Mouse (Mus musculus) right cerebral cortex, postnatal 25 days (tissue): Measurements from ENCODE around the gene Il1rl1.

Source experiments
- DNase-seq: peaks from one replicate; pipeline ENCODE4 v3.0.0; 2022

Il1rl1 gene

DNA sequence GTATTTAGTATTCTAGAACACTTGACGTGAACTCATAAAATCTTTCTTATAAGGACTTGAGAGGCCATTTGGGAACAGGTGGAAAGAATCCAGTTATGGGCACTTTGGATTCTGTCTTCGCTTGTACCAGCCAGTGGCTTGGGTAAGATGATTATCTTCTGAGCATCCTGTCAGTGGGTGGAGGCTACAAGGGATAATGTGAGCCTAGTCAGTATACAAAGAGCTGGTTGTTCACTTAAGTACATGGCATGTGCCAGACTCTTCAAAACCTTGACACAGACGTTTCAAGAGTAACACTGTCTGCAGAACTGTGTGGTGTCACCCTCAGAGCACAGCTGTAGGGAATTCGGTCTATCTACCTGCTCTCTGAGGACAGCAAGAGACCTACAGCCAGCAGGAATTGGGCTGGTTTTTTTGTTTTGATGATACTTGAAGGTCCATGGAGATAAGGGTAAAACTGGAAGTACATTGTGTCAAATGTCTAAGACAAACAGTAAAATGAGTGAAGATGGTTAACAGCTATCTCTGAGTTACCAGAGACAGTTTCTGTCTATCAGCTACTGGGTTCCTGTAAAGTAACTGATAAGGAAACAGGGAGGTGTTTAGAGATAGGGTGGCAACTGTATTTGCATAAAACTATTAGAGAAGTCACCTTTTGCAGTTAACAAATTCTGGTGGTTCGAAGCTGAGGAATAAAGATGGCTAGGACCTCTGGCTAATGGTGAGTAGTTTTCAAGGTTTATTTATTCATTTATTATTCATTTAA, at the start of gene Il1rl1:
Gene Il1rl1, plus strand, starts transcription at position 661 of the 766 bp plus-strand sequence.
- DNase-seq: no peak

DNA sequence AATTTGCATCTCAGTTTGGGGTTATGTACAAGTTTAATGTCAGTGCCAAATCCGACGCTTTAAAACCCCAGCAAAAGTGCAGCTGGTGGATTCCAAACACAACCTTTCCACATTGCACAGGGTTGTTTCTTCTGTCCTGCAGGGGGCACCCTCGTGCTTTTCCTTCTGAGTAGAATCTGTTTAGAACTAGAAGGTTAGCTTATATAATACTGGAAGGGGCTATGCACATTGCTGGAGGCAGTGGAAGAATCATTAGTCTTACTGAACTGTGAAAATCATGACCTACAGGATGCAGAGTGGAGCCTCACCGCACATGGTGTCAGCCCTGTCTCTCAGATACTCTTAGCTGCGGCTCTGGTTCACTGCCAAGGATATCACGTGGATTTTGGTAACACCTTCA, 49.3 kb upstream of the Il1rl1 start:
- DNase-seq: peak; percentile 67

DNA sequence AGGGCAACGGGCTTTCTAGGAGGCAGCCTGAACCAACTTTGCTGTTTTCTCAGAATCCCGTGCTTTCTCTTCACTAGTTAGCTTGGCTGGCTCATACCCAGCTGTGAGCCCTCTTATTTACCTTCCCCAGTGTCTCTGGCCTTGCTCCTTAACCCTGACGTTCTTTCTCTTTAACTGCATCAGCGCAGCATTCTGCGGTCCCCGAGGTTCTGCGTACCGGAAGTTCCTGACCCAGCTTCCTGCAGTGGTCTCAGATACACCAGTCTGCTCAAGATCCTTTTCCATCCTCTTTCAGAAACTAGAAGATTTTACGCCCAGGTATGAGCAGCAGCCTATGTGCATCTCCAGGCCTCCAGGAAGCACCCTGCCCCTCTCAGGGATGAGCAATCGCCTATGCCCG, 48.4 kb upstream of the Il1rl1 start:
- no peak for DNase-seq

DNA sequence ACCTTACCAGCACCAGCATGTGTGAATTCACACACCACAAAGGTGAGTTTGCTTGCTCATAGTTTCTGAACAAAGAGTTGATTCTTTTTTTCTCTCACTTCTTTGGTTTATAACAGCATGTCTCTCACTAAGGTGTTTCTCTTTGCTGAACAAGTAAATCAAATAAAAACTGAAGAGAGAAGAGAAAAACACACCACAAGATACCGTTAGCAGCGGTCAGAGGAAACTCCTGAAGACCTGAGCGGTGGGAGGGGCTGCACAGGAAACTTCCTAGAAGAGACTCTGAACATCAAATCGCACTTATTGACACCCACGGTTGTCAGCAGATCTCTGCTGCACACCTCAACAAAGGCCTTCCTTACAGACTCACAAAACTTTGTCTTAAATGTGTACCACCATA, 46.5 kb upstream of the Il1rl1 start:
- DNase-seq: no peak

DNA sequence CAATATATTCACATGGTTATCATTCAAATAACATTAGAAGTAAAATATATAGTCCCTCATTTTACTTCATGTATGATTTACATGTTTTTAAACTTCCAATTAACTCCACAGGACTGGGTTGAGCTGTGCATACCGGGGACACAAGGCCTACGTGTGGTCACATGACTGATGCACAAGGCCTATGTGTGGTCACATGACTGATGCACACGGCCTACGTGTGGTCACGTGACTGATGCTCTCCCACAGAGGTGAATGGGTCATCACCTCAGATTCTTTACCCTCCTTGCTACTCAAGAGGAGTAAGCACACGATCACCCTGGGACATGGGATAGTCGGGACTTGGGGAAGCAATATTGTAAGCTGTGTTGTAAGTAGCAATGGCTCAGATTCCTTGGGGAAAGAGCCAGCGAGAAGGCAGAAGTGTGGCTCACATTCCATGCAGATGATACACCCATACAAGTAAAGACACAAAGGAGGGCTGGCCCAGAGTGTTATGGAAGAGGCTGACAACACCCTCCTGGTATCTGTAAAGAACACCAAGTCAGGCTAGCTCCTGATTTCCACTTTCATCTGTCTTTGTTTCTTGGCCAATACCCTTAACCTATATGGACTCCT, 44.3 kb upstream of the Il1rl1 start:
- no peak for DNase-seq

DNA sequence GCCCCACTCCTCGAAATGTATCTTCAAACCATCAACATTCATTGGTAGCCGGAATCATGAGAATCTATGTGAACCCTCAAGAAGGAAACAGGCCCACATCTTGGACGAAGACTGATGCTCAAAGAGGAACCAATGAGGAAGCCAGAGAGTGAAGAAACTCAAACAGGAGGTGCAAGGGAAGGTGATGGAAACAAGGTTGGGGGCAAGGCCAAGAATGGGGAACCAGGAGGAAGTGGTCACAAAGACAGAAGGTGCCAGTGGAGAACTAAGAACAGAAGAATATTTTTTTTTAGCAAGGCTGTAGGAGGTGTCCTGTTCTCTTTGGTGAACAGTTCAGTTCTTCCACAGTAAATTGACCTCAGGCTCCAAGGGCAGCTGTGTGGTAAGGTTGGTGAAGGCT, 38.0 kb upstream of the Il1rl1 start:
- DNase-seq: no peak

DNA sequence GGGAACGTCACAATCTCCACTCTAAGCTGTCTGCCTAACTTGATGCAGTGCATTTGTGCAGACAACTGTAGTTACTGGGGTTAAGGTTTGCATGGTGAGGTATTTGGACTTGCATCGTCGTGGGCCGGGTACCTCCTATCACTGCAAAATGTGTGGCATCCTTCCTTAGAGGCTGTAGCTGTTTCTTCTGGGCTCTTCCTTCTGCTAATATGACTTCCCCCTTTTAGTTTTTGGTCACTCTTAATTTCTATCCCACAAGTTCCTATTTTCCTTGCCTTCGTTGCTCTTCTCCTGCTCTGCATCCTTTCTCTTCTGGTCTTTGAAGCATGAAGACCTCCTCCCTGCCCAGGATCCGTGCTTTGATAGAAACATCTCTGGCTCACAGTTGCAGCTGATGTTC, 36.8 kb upstream of the Il1rl1 start:
- no peak for DNase-seq

DNA sequence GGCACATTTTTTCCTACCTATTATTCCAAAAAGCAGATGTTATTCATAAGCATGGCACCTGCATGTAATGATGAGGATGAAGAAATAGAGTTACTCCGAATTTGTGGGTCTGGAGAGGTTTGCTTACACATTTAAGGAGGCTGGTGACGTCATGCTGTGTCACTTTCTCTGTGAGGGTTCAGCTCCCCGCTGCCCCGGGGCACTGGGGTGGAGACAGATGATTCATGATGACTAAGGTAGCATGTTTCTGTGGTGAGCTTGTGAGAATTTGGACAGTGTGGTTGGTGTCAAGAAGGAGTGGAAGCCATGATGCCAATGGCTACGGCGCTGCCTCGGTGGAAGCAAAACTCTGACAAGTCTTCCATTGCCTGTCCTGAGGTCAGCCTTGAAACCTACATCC, 36.2 kb upstream of the Il1rl1 start:
- DNase-seq: no peak

DNA sequence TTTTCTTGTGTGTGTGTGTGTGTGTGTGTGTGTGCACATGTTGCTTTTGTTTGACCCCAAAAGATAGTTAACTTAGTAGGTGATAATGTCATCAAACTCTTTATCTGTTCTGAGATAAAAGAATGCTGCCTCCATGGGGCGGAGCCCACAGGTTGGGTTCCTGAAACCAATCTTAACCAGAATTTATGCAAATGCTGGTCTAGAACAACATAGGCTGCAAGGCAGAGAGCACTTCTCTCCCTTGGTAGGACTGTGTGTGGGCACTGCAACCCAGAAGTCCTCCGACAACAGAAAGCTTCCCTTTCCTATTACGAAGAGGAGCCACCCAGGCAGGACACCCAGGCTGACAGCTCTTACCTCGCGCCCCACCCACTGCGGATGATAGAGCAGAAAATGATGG, 29.7 kb upstream of the Il1rl1 start:
- DNase-seq: no peak

DNA sequence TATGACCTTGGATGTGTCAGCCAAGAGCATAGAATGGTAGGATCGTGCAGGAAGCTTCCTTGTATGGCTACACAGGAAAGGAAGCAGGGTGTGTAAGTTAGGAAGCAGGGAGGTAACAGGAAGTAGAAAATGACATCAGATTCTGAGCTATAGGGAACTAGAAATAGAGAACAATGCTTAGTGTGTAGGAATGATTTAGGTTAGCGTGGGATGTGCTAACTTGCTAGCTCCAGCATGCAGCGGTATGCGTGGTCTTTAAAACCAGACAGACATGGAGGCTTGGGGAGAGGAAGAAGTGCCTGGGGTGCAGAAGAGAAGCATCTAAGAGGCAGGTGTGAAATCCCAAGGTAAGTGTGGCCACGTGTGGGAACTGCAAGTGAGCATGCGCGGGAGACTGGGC, 24.7 kb upstream of the Il1rl1 start:
- DNase-seq: no peak

DNA sequence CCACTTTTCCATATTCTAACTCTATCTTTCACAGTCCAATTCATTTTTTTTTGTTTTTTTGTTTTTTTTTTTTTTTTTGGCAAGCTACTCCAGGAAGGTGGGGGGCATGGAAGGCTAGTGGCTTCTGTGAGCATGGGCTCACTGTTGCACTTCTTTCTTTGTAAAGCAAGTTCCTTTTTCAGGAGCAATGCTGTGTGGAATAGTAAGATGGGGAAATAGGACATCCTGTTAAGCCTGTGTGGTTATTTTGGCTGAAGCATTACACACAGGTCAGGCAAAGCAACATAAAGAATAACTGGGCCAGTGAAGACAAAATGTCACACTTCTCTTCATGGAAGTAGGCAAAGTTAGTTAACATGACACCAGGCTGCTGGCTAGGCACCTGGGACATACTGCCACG, 19.5 kb upstream of the Il1rl1 start:
- DNase-seq: no peak

DNA sequence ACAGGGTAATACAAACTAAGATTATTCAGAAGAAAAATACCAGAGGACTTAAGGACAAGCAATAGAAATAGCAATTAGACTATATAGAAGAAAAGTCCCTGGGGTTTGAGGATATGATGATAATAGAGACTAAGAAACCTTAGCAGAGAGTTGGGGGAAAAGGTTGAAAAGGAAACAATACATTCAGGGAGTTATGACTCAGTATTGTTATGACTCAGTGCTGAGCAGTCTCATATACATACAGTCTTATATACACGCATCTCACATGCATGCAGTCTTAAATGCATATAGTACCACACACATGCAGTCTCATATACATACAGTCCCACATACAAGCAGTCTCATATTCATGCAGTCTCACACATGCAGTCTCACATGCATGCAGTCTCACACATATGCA, 16.3 kb upstream of the Il1rl1 start:
- DNase-seq: no peak

DNA sequence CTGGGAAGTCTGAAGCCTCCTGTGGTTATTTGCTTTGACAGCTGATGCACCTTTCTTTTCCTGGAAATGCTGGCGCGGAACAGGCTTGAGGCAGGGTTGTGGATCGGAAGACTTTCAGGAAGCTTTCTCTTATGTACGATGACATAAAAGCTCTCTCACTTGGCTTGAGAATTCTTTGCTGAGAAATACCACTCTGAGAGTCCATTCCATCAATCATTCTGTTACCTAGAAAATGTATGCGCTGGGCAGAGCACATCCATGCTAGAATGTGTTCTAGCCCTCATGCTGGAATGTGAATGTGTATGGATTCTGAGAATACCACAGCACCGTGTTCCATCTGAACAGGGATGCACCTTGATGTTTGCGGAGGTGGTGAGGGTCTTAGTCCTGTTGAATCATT, 15.1 kb upstream of the Il1rl1 start:
- DNase-seq: no peak

DNA sequence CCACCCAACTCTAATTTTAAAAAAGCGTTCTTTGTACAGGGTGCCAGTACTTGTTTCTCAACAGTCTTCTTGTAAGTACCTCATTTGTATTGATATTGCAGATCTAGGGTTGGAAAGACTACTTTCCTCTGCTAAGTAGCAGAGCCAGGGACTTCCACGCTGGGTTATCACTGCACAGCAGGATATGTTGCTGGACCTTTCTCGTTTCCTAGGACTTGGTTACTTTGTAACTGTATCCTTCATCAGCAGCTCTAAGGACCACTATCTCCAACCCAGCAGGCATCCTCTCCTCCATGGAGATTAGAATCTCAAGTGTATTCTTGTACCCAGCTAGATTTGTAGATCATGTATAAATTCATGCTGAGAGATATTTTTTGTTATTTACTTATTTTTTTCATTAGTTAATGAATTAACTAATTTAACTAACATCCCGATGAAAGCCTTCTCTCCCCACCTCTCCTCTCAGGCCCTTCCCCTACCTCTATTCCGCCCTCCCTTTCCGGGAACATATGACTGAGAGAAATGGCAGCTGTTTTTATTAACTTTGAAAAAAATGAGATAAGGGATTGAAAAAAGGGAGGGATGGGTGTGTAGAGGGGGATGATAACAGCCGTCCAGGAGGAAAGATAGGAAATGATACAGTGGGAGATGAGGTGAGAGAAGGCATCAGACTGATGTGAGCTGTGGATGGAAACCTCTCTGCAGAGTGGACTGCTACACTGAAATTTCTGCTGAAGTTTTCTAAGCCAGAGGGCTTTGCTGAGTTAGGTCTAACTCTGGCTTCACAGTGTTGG, 14.3 kb upstream of the Il1rl1 start:
- no peak for DNase-seq

DNA sequence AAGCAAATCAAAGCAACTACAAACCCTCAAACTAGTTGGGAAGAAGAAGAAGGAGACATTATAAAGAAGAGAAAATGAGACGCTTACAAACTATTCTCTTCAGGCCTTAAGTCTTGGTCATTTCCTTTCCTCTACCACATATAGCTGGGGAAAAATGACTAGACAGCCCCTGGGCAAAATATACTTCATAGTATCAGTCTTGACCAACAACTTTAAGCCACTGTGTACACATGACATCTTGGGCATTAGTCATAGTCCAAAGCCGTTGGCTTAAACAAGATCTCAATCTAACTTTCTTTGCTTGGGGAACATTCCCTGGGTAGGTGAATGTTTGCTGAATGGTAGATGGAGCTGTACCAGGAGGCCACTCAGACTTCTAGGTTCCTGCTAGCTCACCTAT, 12.3 kb upstream of the Il1rl1 start:
- DNase-seq: no peak

DNA sequence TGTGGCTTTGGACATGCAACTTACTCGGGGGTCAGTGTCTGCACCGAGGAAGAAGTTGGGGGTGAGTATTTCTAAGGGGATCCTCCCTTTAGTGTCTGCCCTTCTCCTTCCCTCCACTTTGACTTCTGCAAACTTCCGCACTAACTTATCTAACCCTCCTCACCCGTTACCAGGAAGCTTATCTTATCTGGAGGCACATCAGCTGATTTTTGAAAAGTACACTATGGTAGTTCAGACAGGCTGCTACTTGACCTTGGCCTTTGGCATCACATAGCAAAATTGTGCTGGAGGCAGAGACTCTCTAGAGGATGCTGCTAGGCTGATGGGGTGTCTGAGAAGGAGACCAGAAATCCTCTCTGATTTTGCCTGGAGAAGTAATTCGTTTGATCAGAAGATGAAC, 10.9 kb upstream of the Il1rl1 start:
- DNase-seq: no peak

DNA sequence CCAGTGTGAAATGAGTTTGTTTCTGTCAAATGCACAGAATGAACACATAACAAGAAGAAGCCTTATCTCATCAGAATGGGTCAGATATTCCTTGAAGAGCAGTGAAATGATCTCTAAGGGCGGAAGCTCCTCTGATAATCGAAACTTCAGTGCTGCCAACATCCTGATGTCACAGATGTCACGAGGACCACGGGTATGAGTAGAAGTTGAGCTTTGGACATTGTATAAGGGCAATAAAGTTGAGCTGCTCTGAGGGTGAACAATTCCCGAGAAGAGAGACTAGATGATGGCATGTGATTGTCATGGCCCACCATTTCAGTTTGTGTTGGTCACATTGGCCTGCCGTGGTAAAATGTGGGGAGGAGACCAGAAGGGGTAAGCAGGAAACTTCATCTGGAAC, 5.5 kb upstream of the Il1rl1 start:
- DNase-seq: no peak

DNA sequence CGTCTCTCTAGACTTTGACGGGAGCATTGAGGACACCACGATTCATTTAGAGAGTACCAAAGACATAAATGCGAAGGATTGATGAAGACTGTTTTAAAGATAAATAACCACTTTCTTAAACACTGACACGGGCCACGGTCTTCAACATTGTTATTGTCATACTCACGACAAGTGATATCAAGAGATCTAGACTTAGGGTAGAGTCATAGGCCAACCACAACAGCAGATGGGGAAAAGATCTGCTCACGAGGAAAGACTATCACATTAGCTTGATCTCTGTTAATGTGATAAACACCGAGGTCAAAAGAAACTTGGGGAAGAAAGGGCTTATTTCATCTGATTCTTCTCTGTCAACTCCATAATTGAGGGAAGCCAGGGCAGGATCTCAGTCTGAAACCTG, 2.1 kb upstream of the Il1rl1 start:
- DNase-seq: no peak

DNA sequence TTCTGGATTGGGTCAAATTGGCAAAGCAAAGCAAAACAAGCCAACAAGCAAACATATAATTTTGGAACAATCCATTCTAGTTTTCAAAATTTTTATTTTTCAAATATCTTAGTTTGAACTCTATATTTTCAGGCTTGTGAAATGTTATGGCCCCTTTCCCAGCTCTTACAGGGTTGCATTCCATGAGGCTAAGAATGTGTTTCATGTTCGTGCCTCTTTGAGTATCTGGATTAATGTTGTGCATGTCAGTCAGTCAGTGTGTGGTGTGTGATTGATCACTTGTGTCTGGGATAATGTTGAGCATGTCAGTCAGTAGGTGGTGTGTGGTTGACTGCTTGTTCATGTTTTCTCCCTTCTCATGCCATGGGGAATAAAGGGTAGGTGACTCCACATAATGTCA, 1.5 kb upstream of the Il1rl1 start:
- no peak for DNase-seq

DNA sequence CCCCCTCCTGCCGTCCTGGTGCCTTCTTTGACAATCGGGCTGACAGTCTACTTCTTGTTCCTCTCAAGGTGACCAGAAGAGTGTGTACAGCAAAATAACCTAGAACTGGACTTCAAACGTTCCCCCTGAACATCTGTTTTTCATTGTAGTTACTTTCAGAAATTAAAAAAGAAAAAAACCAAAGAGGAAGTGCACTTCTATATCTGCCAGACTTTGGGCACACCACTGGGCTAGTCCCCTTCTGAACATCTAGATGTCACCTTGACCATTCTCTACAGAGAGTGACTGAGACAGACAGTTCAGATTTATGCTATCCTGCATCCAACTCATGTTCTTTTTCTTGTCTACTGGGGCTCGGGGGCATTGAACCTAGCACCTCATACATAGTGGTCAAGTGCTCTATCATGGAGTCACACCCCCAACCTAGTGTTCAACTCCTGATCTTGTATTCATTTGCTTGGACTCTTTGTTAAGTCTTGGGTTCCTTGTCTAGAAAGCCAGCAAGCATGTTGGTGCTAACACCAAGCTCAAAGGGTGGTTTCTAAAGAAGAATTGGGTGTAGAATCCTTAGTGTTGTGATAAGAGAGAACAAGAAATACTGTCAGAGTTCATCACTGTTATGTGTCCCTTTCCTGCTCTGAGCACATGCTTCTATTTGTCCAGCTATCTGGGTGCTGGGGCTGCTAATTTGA, 919 bp downstream of the Il1rl1 start:
- no peak for DNase-seq

DNA sequence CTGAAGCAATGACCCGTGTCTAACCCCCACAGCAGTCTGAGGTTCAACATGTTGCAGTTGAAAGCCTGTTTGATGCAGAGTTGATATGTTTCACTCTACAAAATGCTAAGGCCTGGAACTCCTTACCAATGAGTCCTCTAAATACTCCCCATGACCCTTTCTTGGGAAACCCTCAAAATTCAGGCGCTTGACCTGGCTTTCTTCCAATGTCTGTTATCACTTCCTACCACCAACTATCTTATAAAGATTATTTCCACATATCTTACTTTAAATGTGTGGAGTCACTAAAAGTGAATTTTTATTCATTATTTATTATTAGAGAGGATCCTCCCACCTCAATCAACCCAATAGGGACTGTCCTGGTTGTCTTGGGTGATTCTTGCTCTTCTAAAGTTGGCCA, 2.8 kb downstream of the Il1rl1 start:
- no peak for DNase-seq

DNA sequence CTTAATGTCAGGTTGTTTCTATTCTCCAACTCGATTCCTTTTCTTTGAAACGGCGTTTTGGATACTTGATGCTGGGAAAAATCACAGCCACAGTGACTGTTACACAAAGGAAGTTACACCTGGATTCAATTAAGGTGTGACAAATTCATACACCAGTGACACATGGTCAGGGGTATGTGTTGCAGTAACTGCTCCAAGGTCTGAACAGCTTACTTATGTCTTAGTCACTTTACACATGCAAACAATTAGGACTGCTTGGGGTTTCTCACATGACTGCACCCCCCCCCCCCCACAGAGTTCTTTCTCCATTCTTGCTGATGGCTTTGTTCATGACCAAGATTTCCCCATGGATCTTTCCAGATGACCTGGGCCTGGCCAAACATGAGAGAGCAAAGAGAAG, 6.6 kb downstream of the Il1rl1 start:
- no peak for DNase-seq

DNA sequence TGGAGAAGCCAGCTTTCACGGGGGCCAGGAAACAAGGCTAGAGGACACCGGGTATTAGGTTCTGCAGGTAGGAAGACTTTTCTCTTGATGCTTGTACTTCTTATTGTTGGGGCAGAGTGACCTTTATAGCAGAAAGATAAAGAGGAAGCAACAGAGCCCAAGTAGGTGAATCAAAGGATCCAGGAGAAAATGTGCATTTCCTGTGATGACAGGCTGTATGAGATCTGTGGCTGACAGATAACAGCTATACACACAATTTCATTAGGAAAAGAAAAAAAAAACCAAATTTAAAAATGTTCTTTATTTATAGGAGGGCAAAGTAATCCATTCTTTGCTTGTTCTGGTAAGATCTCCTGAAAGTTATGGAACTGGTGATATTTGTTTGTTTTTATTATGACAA, 8.0 kb downstream of the Il1rl1 start:
- no peak for DNase-seq

DNA sequence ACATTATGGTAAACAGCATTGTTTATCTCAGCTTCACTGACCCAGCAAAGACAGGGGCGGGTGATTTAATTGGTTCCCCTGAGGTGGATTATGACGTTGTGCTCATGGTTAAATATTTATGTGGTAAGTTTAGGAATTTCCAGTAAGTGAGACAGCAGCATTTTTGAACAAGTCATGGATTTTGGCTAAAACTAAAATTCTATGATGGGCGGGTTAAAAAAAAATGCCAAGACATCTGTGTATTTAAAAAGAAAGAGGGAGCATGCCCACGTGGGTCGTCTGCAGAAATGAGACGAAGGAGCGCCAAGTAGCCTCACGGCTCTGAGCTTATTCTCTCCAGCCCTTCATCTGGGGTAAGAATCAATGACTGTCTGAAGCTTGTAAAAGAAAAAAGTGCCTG, 10.1 kb downstream of the Il1rl1 start:
- no peak for DNase-seq
